In genomic region chr3:90133331-90133730, GRCm38 (mm10) we compare ENCODE assay signal across 20 mouse cellular contexts. TPM values are rescaled to one million over a fixed set of nuclear protein-coding genes. Genes with fewer than 3 reads are reported as not detected.
DNase-seq lines count a peak whose midpoint lies in the region; ATAC-seq and TF ChIP-seq lines count a peak whose summit lies in the region.
"Had no signal": no experiment of that assay in that cellular context is flagged by ENCODE, and none has a peak within 500 bp of the region (broad histone marks: within the 10 kb centered on the region; RNA-seq: fewer than 3 reads in every experiment).

No protein-coding gene starts in this region.

- WGBS in kidney, embryonic 14.5 days = 92% methylated on average over 1 of the region's 1 CpGs
- 88% methylated on average over 1 of the region's 1 CpGs for WGBS in stomach, postnatal 0 days

- H3K4me1 ChIP-seq in kidney, embryonic 14.5 days (ENCODE audit: control insufficient read depth, insufficient read depth, low read length) = no peaks in the 10 kb centered on the region
- no peaks in the 10 kb centered on the region for H3K4me1 ChIP-seq in testis, adult 2 months (ENCODE audit: control insufficient read depth, insufficient read depth, low read length)
- H3K4me1 ChIP-seq in stomach, postnatal 0 days (replicated peaks; ENCODE audit: control insufficient read depth, insufficient read depth) = no peaks in the 10 kb centered on the region
- H3K4me1 ChIP-seq: forebrain, embryonic 15.5 days; heart, embryonic 12.5 days; hindbrain, embryonic 10.5 days had no signal

- H3K36me3 ChIP-seq in kidney, embryonic 14.5 days (ENCODE audit: control insufficient read depth, insufficient read depth, low read length) = no peaks in the 10 kb centered on the region
- no peaks in the 10 kb centered on the region for H3K36me3 ChIP-seq in testis, adult 2 months (ENCODE audit: control insufficient read depth, insufficient read depth, low read length)
- H3K36me3 ChIP-seq in stomach, postnatal 0 days (ENCODE audit: control insufficient read depth, insufficient read depth, low read length) = no peaks in the 10 kb centered on the region
- H3K36me3 ChIP-seq: embryonic facial prominence, embryonic 12.5 days; forebrain, embryonic 15.5 days; heart, embryonic 12.5 days; hindbrain, embryonic 10.5 days had no signal

- no peak for DNase-seq in kidney, postnatal 4 days
- DNase-seq in left cerebral cortex, adult 2 months (ENCODE audit: extremely low spot score in 1 of 2, low spot score in 2 of 2) = no peak
- no peak for DNase-seq in left cerebral cortex, adult 11 months (ENCODE audit: low spot score)
- no peak for DNase-seq in testis, postnatal 10 days (ENCODE audit: low spot score)
- DNase-seq in stomach, postnatal 0 days (ENCODE audit: low spot score) = no peak
- DNase-seq in frontal cortex, adult 2 months (ENCODE audit: extremely low spot score in 1 of 2, low spot score in 1 of 2) = no peak
- DNase-seq: adrenal gland, postnatal 14 days; cerebellum, adult 11-12 months; cerebellum, adult 9-10 months; cerebellum, postnatal 25 days; gastrocnemius, postnatal 14 days; heart, adult 2 months had no signal

- no peak for TF ChIP-seq POLR2A in testis, adult 2 months (IDR thresholded peaks at IDR 0.05; ENCODE audit: control insufficient read depth, low read depth, low read length)

- no peaks in the 10 kb centered on the region for H3K27me3 ChIP-seq in kidney, embryonic 14.5 days (ENCODE audit: control insufficient read depth, insufficient read depth, low read length)
- H3K27me3 ChIP-seq in testis, adult 2 months (ENCODE audit: control insufficient read depth, insufficient read depth, low read length) = no peaks in the 10 kb centered on the region
- no peaks in the 10 kb centered on the region for H3K27me3 ChIP-seq in stomach, postnatal 0 days (ENCODE audit: control insufficient read depth, insufficient read depth, low read length)
- H3K27me3 ChIP-seq: embryonic facial prominence, embryonic 12.5 days; forebrain, embryonic 15.5 days; heart, embryonic 12.5 days had no signal

- intact Hi-C loops in left cerebral cortex, adult 2 months (cut with DNase I) = no loop called here

- no peak overlapping the region for H3K4me3 ChIP-seq in kidney, embryonic 14.5 days (ENCODE audit: low read length)
- H3K4me3 ChIP-seq in left cerebral cortex, adult 2 months = no peak overlapping the region
- no peak overlapping the region for H3K4me3 ChIP-seq in testis, adult 2 months (ENCODE audit: control insufficient read depth, low read depth, low read length)
- H3K4me3 ChIP-seq in stomach, postnatal 0 days (ENCODE audit: low read depth, low read length) = no peak overlapping the region
- H3K4me3 ChIP-seq: embryonic facial prominence, embryonic 12.5 days; forebrain, embryonic 15.5 days; heart, adult 2 months; heart, embryonic 12.5 days; hindbrain, embryonic 10.5 days had no signal

- H3K9me3 ChIP-seq in kidney, embryonic 14.5 days (ENCODE audit: control insufficient read depth, low read length) = no peaks in the 10 kb centered on the region
- no peaks in the 10 kb centered on the region for H3K9me3 ChIP-seq in stomach, postnatal 0 days (ENCODE audit: control insufficient read depth, low read length)
- H3K9me3 ChIP-seq: embryonic facial prominence, embryonic 12.5 days; forebrain, embryonic 15.5 days; heart, embryonic 12.5 days; hindbrain, embryonic 10.5 days had no signal

- peak; percentile 11 for TF ChIP-seq CTCF in left cerebral cortex, adult 2 months (IDR thresholded peaks at IDR 0.05)
- TF ChIP-seq CTCF in testis, adult 2 months (IDR thresholded peaks at IDR 0.05; ENCODE audit: control insufficient read depth, insufficient read depth, insufficient replicate concordance, low read depth, low read length) = no peak
- peak; percentile 30 for TF ChIP-seq CTCF in stomach, postnatal 0 days (IDR thresholded peaks at IDR 0.05; ENCODE audit: low read depth)

- no peak for TF ChIP-seq EP300 in stomach, postnatal 0 days (optimal IDR thresholded peaks at IDR 0.05)

- peak overlapping the region; percentile 38; the same call in 1 of the 2 replicates for H3K27ac ChIP-seq in kidney, embryonic 14.5 days (ENCODE audit: low read depth, low read length)
- H3K27ac ChIP-seq in left cerebral cortex, adult 2 months = no peak overlapping the region
- peak overlapping the region; percentile 23; the same call in 1 of the 2 replicates for H3K27ac ChIP-seq in testis, adult 2 months (ENCODE audit: control insufficient read depth, insufficient read depth, low read depth, low read length)
- H3K27ac ChIP-seq in stomach, postnatal 0 days (replicated peaks) = no peak overlapping the region
- H3K27ac ChIP-seq: embryonic facial prominence, embryonic 12.5 days; forebrain, embryonic 15.5 days; heart, adult 2 months; hindbrain, embryonic 10.5 days; hindbrain, embryonic 14.5 days had no signal

- no peak overlapping the region for H3K9ac ChIP-seq in kidney, embryonic 14.5 days (ENCODE audit: low read depth, low read length)
- H3K9ac ChIP-seq in stomach, postnatal 0 days (ENCODE audit: low read length) = no peak overlapping the region
- H3K9ac ChIP-seq: embryonic facial prominence, embryonic 12.5 days; forebrain, embryonic 15.5 days; heart, embryonic 12.5 days; hindbrain, embryonic 14.5 days had no signal

- no peak for ATAC-seq in kidney, embryonic 14.5 days (ENCODE audit: low FRiP score, low TSS enrichment)
- no peak for ATAC-seq in stomach, postnatal 0 days (ENCODE audit: low FRiP score, low TSS enrichment)
- ATAC-seq: activated CD4-positive, CD25-positive, alpha-beta regulatory T cell, adult 4 months; forebrain, embryonic 15.5 days had no signal

- H3K4me2 ChIP-seq in kidney, embryonic 14.5 days (replicated peaks; ENCODE audit: low read depth, low read length) = no peak overlapping the region
- H3K4me2 ChIP-seq in stomach, postnatal 0 days (replicated peaks; ENCODE audit: low read depth) = no peak overlapping the region
- H3K4me2 ChIP-seq: embryonic facial prominence, embryonic 12.5 days; forebrain, embryonic 15.5 days; heart, embryonic 12.5 days; hindbrain, embryonic 14.5 days had no signal

RNA-seq across cellular contexts. Expression of gene Nup210l, which starts 29.4 kb away (rescaled TPM):
- 0.47 and 0.76 TPM in 2 replicates for polyA plus RNA-seq in kidney, embryonic 14.5 days (2014; fragmentation: Nextera tagmentation; extraction: Ambion mirVana)
- total RNA-seq in left cerebral cortex, adult 2 months (2021) = under 1 TPM; 0.36 to 0.42 TPM
- polyA plus RNA-seq in testis, adult 2 months (2012; rRNA removed) = 49.0 and 55.5 TPM in 2 replicates
- polyA plus RNA-seq in stomach, postnatal 0 days (2015; fragmentation: Nextera tagmentation; extraction: Ambion mirVana) = 0.05 and 0.06 TPM in 2 replicates
- polyA plus RNA-seq in frontal cortex, adult 2 months (2012; rRNA removed) = 0.40 and 0.42 TPM in 2 replicates

Comparison
In these comparisons a context has a peak if more than half of its experiments do, and no peak if none do; other contexts are left out.
1. H3K27ac ChIP-seq: peak in kidney, embryonic 14.5 days (single experiment) and testis, adult 2 months (single experiment); none in left cerebral cortex, adult 2 months (single experiment) and stomach, postnatal 0 days (single experiment).
2. RNA of gene Nup210l, which starts 29.4 kb away (polyA plus RNA-seq): 49.0 to 55.5 TPM in testis, adult 2 months; 0.47 to 0.76 TPM in kidney, embryonic 14.5 days, 0.40 to 0.42 TPM in frontal cortex, adult 2 months and 0.05 to 0.06 TPM in stomach, postnatal 0 days; every median in the first group is over 10 times any median in the second.